Mouse (Mus musculus) liver, adult 2 months (tissue): Measurements from ENCODE around the gene Terb2.

Source experiments
- CTCF ChIP-seq: fragments of 200-500 bp; IDR thresholded peaks from 2 replicates; pipeline ENCODE4 v1.5.1; 2011; ENCODE audit warnings: low read depth, low read length, control low read depth
- POLR2A ChIP-seq: fragments of 200-500 bp; IDR thresholded peaks from 2 replicates; pipeline ENCODE4 v1.6.1; 2011; ENCODE audit warnings: low read length, control low read depth; ENCODE audit not compliant: insufficient read depth; ENCODE audit errors: extremely low read depth

DNA sequence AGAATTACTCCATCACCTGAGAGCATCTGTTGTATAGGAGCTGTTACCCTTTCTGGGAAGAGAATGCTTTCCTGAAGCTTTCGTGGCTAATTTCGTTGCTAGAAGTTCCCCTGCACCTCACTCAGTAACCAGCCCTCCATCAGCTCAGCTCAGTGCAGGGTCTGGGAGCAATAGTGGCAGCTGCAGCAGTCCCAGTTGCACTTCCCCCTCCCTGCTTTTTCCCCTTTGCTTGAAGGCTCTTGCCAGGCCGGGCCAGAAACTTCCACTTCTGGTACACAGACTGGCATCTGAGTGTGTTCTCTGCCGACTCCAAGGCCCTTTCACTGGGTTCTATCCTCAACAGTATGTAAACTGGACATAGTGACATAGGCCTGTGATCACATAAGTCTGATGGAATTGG is 986 bp upstream of the Terb2 start:
- TF ChIP-seq CTCF (no peak), POLR2A (no peak)
